Mouse (Mus musculus) hindbrain, embryonic 13.5 days (tissue): ENCODE data around the gene Gm13691. TPM values are rescaled to one million over a fixed set of nuclear protein-coding genes. Genes with fewer than 3 reads are reported as not detected.
"Not testable (repeated sequence)": the region's sequence is repeated elsewhere in the genome, so short reads cannot be mapped to it uniquely, and the experiment has no call there.

Source experiments
- ATAC-seq: fragments of 200-750 bp; cut with Nextera tagmentation; 2 replicates; pipeline ENCODE4 v1.8.0; 2017; ENCODE audit warnings: moderate TSS enrichment; ENCODE audit not compliant: low FRiP score
- H3K27ac ChIP-seq: fragments of 300-500 bp; sonication (generic); 2 replicates; pipeline ENCODE4 v1.5.1; 2015; ENCODE audit warnings: inconsistent platforms, mild to moderate bottlenecking, moderate library complexity
- H3K27me3 ChIP-seq: fragments of 300-500 bp; sonication (generic); 2 replicates; pipeline ENCODE4 v1.6.1; 2015; ENCODE audit warnings: mild to moderate bottlenecking, inconsistent platforms
- H3K36me3 ChIP-seq: fragments of 300-500 bp; sonication (generic); 2 replicates; pipeline ENCODE4 v1.6.1; 2015; ENCODE audit warnings: mild to moderate bottlenecking, inconsistent platforms
- H3K4me1 ChIP-seq: fragments of 300-500 bp; sonication (generic); replicated peaks from 2 replicates; pipeline ENCODE4 v1.6.1; 2015; ENCODE audit warnings: inconsistent platforms
- H3K4me2 ChIP-seq: fragments of 300-500 bp; sonication (generic); 2 replicates; pipeline ENCODE4 v1.6.1; 2015; ENCODE audit warnings: inconsistent platforms, mild to moderate bottlenecking, moderate library complexity
- H3K4me3 ChIP-seq: fragments of 300-500 bp; sonication (generic); 2 replicates; pipeline ENCODE4 v1.5.1; 2015; ENCODE audit warnings: mild to moderate bottlenecking, inconsistent platforms
- H3K9ac ChIP-seq: fragments of 300-500 bp; sonication (generic); 2 replicates; pipeline ENCODE4 v1.6.1; 2015; ENCODE audit warnings: mild to moderate bottlenecking, inconsistent platforms
- H3K9me3 ChIP-seq: fragments of 300-500 bp; sonication (generic); 2 replicates; pipeline ENCODE4 v1.6.1; 2016; ENCODE audit warnings: inconsistent platforms
- WGBS: fragments of 180-500 bp; shearing (Covaris S2); methylation state at CpG from one replicate; pipeline ENCODE4 v1.1.7; 2015; 5-methylcytosine and 5-hydroxymethylcytosine counted together
- polyA plus RNA-seq: library from polyadenylated mRNA; unstranded; fragments of >200 nt; fragmentation: Nextera tagmentation; extraction: Ambion mirVana; gene quantifications from 2 replicates; pipeline ENCODE4 v1.2.1, GENCODE M21; 2015

The Gm13691 gene
- polyA plus RNA-seq, 1 experiment from 2014 or later = not detected

GRCm38 (mm10) chr2:84009818-84010217 lies 19.5 kb downstream of the Gm13691 start:
- 76% methylated on average over 3 of the region's 3 CpGs for WGBS
- Histone ChIP-seq H3K4me1 (no peaks in the 10 kb centered on the region), H3K36me3 (no peaks in the 10 kb centered on the region), H3K27me3 (no peaks in the 10 kb centered on the region), H3K4me3 (no peak overlapping the region), H3K9me3 (no peaks in the 10 kb centered on the region), H3K9ac (no peak overlapping the region), H3K27ac (no peak overlapping the region), H3K4me2 (no peak overlapping the region)
- no peak for ATAC-seq

DNA sequence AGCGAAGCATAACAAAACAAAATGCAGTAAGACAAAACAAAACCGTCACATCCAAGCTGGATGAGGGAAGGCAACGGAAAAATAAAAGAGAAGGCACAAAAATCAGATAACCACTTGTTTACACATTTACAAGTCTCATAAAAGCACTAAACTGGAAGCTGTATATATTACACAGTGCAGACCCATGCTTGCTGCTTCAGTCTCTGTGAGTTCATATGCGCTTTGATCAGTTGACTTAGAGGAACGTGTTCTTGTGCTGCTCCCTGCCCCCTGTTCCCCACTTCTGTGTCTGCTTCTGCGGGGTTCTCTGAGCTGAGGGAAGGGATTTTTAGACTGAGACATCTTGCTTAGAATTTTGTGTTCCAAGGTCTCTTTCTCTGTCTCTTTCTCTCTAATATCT lies 24.2 kb downstream of the Gm13691 start:
- Histone ChIP-seq H3K9me3 (no peaks in the 10 kb centered on the region), H3K36me3 (no peaks in the 10 kb centered on the region), H3K4me3 (no peak overlapping the region), H3K9ac (no peak overlapping the region), H3K27me3 (no peaks in the 10 kb centered on the region), H3K4me2 (no peak overlapping the region), H3K4me1 (no peaks in the 10 kb centered on the region), H3K27ac (no peak overlapping the region)
- ATAC-seq = no peak
- WGBS = 83% methylated on average over 6 of the region's 6 CpGs

- H3K4me2 ChIP-seq, H3K4me3 ChIP-seq, H3K9ac ChIP-seq, H3K27ac ChIP-seq, H3K27me3 ChIP-seq, H3K36me3 ChIP-seq, H3K4me1 ChIP-seq, H3K9me3 ChIP-seq, ATAC-seq: not testable (repeated sequence)
- WGBS = 87% methylated on average over 5 of the region's 5 CpGs
These were observed 25.9 kb downstream of the Gm13691 start for GRCm38 (mm10) chr2:84016291-84016690.

GRCm38 (mm10) chr2:84018330-84018729 lies 28.0 kb downstream of the Gm13691 start:
- Histone ChIP-seq H3K9ac (no peak overlapping the region), H3K4me2 (no peak overlapping the region), H3K4me3 (no peak overlapping the region), H3K27ac (no peak overlapping the region), H3K27me3 (no peaks in the 10 kb centered on the region), H3K36me3 (no peaks in the 10 kb centered on the region), H3K9me3 (no peaks in the 10 kb centered on the region), H3K4me1 (no peaks in the 10 kb centered on the region)
- no peak for ATAC-seq
- WGBS = 82% methylated on average over 3 of the region's 3 CpGs

DNA sequence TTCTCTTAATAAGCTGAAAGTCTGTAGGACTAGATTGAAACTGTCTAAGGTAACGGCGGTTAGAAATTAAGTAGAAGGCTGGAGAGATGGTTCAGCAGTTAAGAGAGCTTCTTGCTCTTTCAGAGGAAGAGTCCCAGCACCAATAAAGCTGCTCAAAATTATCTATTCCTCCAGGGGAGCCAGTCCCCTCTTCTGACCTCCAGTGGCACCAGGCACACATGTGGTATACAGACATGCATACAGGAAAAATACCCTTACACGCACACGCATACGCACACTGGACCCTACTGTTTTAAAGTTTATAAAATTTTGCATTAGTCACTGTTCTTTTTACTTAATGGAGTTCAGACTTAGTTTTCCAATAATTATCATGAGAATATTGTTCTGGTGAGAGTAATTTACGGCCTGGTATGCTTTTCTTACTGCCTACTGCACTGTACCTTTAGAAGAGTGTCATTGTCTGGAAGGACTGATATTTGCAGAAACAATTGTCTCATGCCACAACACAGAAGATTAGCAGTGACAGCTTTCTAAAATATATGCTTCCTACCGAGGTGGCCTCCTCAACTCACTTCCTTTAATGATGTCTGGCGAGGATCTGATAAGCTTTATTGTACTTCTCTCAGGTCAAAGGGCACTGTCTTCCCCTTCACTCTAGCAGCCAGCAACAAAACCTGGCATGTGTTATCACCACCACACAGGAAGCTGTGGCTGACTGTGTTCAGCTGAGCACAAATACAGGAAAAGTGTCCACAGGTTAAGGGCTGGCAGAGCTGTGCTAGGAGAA lies 29.4 kb downstream of the Gm13691 start:
- no peaks in the 10 kb centered on the region for H3K27me3 ChIP-seq
- no peak overlapping the region for H3K4me2 ChIP-seq
- H3K36me3 ChIP-seq = no peaks in the 10 kb centered on the region
- H3K9me3 ChIP-seq = no peaks in the 10 kb centered on the region
- H3K4me3 ChIP-seq = no peak overlapping the region
- H3K4me1 ChIP-seq = no peaks in the 10 kb centered on the region
- no peak overlapping the region for H3K27ac ChIP-seq
- ATAC-seq = no peak; the same call in 1 of the 2 replicates
- no peak overlapping the region for H3K9ac ChIP-seq
- 77% methylated on average over 8 of the region's 8 CpGs for WGBS

- Histone ChIP-seq H3K4me1 (no peaks in the 10 kb centered on the region), H3K9ac (no peak overlapping the region), H3K27ac (no peak overlapping the region), H3K9me3 (no peaks in the 10 kb centered on the region), H3K27me3 (no peaks in the 10 kb centered on the region), H3K4me3 (no peak overlapping the region), H3K36me3 (no peaks in the 10 kb centered on the region), H3K4me2 (no peak overlapping the region)
- no peak for ATAC-seq
- 75% methylated on average over 2 of the region's 2 CpGs for WGBS
These were observed 31.6 kb downstream of the Gm13691 start for GRCm38 (mm10) chr2:84021930-84022329.

GRCm38 (mm10) chr2:84022905-84023304 lies 32.6 kb downstream of the Gm13691 start:
- 96% methylated on average over 2 of the region's 2 CpGs for WGBS
- Histone ChIP-seq H3K9ac (no peak overlapping the region), H3K4me1 (no peaks in the 10 kb centered on the region), H3K9me3 (no peaks in the 10 kb centered on the region), H3K27ac (no peak overlapping the region), H3K4me2 (no peak overlapping the region), H3K4me3 (no peak overlapping the region), H3K36me3 (no peaks in the 10 kb centered on the region), H3K27me3 (no peaks in the 10 kb centered on the region)
- no peak for ATAC-seq

GRCm38 (mm10) chr2:84023319-84023718 lies 33.0 kb downstream of the Gm13691 start:
- H3K9ac ChIP-seq = no peak overlapping the region
- no peak overlapping the region for H3K27ac ChIP-seq
- no peak overlapping the region for H3K4me2 ChIP-seq
- no peaks in the 10 kb centered on the region for H3K9me3 ChIP-seq
- H3K4me3 ChIP-seq = no peak overlapping the region
- H3K27me3 ChIP-seq = no peaks in the 10 kb centered on the region
- H3K36me3 ChIP-seq = no peaks in the 10 kb centered on the region
- ATAC-seq = no peak
- 86% methylated on average over 2 of the region's 2 CpGs for WGBS
- no peaks in the 10 kb centered on the region for H3K4me1 ChIP-seq

GRCm38 (mm10) chr2:84025217-84025616 lies 34.9 kb downstream of the Gm13691 start:
- Histone ChIP-seq H3K9ac (no peak overlapping the region), H3K4me2 (no peak overlapping the region), H3K27ac (no peak overlapping the region), H3K27me3 (no peaks in the 10 kb centered on the region), H3K4me1 (no peaks in the 10 kb centered on the region), H3K9me3 (no peaks in the 10 kb centered on the region), H3K4me3 (no peak overlapping the region), H3K36me3 (no peaks in the 10 kb centered on the region)
- WGBS = 68% methylated on average over 4 of the region's 4 CpGs
- no peak for ATAC-seq

- no peaks in the 10 kb centered on the region for H3K4me1 ChIP-seq
- WGBS = 80% methylated on average over 2 of the region's 2 CpGs
- no peak for ATAC-seq
- no peak overlapping the region for H3K27ac ChIP-seq
- no peak overlapping the region for H3K9ac ChIP-seq
- no peaks in the 10 kb centered on the region for H3K36me3 ChIP-seq
- no peaks in the 10 kb centered on the region for H3K27me3 ChIP-seq
- no peak overlapping the region for H3K4me3 ChIP-seq
- H3K9me3 ChIP-seq = no peaks in the 10 kb centered on the region
- no peak overlapping the region for H3K4me2 ChIP-seq
These were observed 42.2 kb downstream of the Gm13691 start for GRCm38 (mm10) chr2:84032505-84032904.

- ATAC-seq = no peak
- 90% methylated on average over 4 of the region's 4 CpGs for WGBS
These were observed 45.6 kb downstream of the Gm13691 start for GRCm38 (mm10) chr2:84035997-84036396.

GRCm38 (mm10) chr2:84037304-84037703 lies 47.0 kb downstream of the Gm13691 start:
- H3K4me2 ChIP-seq = no peak overlapping the region
- ATAC-seq = no peak
- no peaks in the 10 kb centered on the region for H3K27me3 ChIP-seq
- 41% methylated on average over 4 of the region's 4 CpGs for WGBS
- H3K4me3 ChIP-seq = no peak overlapping the region
- H3K27ac ChIP-seq = no peak overlapping the region
- H3K4me1 ChIP-seq = no peaks in the 10 kb centered on the region
- H3K36me3 ChIP-seq = no peaks in the 10 kb centered on the region
- no peak overlapping the region for H3K9ac ChIP-seq
- no peaks in the 10 kb centered on the region for H3K9me3 ChIP-seq

More at GRCm38 (mm10) chr2:84035997-84036396, 45.6 kb downstream of the Gm13691 start:
- Histone ChIP-seq H3K9ac (no peak overlapping the region), H3K9me3 (no peaks in the 10 kb centered on the region), H3K27ac (no peak overlapping the region), H3K4me2 (no peak overlapping the region), H3K36me3 (no peaks in the 10 kb centered on the region), H3K4me3 (no peak overlapping the region), H3K27me3 (no peaks in the 10 kb centered on the region), H3K4me1 (no peaks in the 10 kb centered on the region)

GRCm38 (mm10) chr2:84037943-84038342 lies 47.6 kb downstream of the Gm13691 start:
- H3K27me3 ChIP-seq, H3K27ac ChIP-seq, H3K4me1 ChIP-seq, H3K9ac ChIP-seq, H3K36me3 ChIP-seq, H3K4me2 ChIP-seq, ATAC-seq, H3K9me3 ChIP-seq, H3K4me3 ChIP-seq: not testable (repeated sequence)
- 79% methylated on average over 1 of the region's 1 CpGs for WGBS
